Mouse (Mus musculus) midbrain, embryonic 16.5 days (tissue): ENCODE measurements around the gene Samd14. TPM values are rescaled to one million over a fixed set of nuclear protein-coding genes. Genes with fewer than 3 reads are reported as not detected.

Source experiments
- ATAC-seq: fragments of 200-750 bp; cut with Nextera tagmentation; 2 replicates; pipeline ENCODE4 v1.8.0; 2017; ENCODE audit warnings: moderate TSS enrichment
- H3K27ac ChIP-seq: fragments of 300-500 bp; sonication (generic); 2 replicates; pipeline ENCODE4 v1.5.1; 2014; ENCODE audit warnings: mild to moderate bottlenecking, low read length, mixed read lengths
- H3K27me3 ChIP-seq: fragments of 300-500 bp; sonication (generic); 2 replicates; pipeline ENCODE4 v1.6.1; 2014; ENCODE audit warnings: low read depth, low read length, mixed read lengths; ENCODE audit not compliant: control insufficient read depth, insufficient read depth
- H3K36me3 ChIP-seq: fragments of 300-500 bp; sonication (generic); 2 replicates; pipeline ENCODE4 v1.6.1; 2014; ENCODE audit warnings: mild to moderate bottlenecking, low read length, moderate library complexity, mixed read lengths; ENCODE audit not compliant: control insufficient read depth, insufficient read depth
- H3K4me1 ChIP-seq: fragments of 300-500 bp; sonication (generic); 2 replicates; pipeline ENCODE4 v1.6.1; 2014; ENCODE audit warnings: mild to moderate bottlenecking, low read length, mixed read lengths; ENCODE audit not compliant: control insufficient read depth, insufficient read depth
- H3K4me2 ChIP-seq: fragments of 300-500 bp; sonication (generic); 2 replicates; pipeline ENCODE4 v1.6.1; 2014; ENCODE audit warnings: mild to moderate bottlenecking, low read length, mixed read lengths
- H3K4me3 ChIP-seq: fragments of 300-500 bp; sonication (generic); 2 replicates; pipeline ENCODE4 v1.5.1; 2014; ENCODE audit warnings: low read depth, mild to moderate bottlenecking, low read length, moderate library complexity, mixed read lengths
- H3K9ac ChIP-seq: fragments of 300-500 bp; sonication (generic); 2 replicates; pipeline ENCODE4 v1.6.1; 2014; ENCODE audit warnings: low read depth, low read length, mixed read lengths
- H3K9me3 ChIP-seq: fragments of 300-500 bp; sonication (generic); replicated peaks from 2 replicates; pipeline ENCODE4 v1.6.1; 2014; ENCODE audit warnings: mild to moderate bottlenecking, low read length, mixed read lengths; ENCODE audit not compliant: control insufficient read depth, poor library complexity, severe bottlenecking
- WGBS: fragments of 180-500 bp; shearing (Covaris S2); extraction: QIAGEN DNeasy Blood & Tissue Kit; methylation state at CpG from one replicate; pipeline ENCODE4 v1.1.7; 2014; 5-methylcytosine and 5-hydroxymethylcytosine counted together
- polyA plus RNA-seq: library from polyadenylated mRNA; unstranded; fragments of >200 nt; fragmentation: Nextera tagmentation; extraction: Ambion mirVana; gene quantifications from 2 replicates; pipeline ENCODE4 v1.2.1, GENCODE M21; 2015

Gene Samd14
- polyA plus RNA-seq, 1 experiment from 2014 or later, result 171 TPM

- Histone ChIP-seq H3K27me3 (no peaks in the 10 kb centered on the region), H3K27ac (no peak overlapping the region), H3K4me3 (no peak overlapping the region), H3K9me3 (no peaks in the 10 kb centered on the region), H3K4me1 (peaks cover 8% of the 10 kb centered on the region), H3K36me3 (no peaks in the 10 kb centered on the region), H3K9ac (no peak overlapping the region), H3K4me2 (no peak overlapping the region)
- WGBS, result 94% methylated on average over 5 of the region's 5 CpGs
- ATAC-seq, result no peak
These were observed 26.8 kb downstream of the Samd14 start for GRCm38 (mm10) chr11:95036521-95036920.

- Histone ChIP-seq H3K27me3 (no peaks in the 10 kb centered on the region), H3K9me3 (no peaks in the 10 kb centered on the region), H3K9ac (no peak overlapping the region), H3K27ac (no peak overlapping the region), H3K4me1 (peaks cover 14% of the 10 kb centered on the region), H3K4me3 (no peak overlapping the region), H3K4me2 (no peak overlapping the region), H3K36me3 (no peaks in the 10 kb centered on the region)
- 46% methylated on average over 6 of the region's 6 CpGs for WGBS
- ATAC-seq, result no peak
These were observed 27.6 kb downstream of the Samd14 start for GRCm38 (mm10) chr11:95037306-95037705.

- WGBS, result 69% methylated on average over 14 of the region's 14 CpGs
- no peak overlapping the region for H3K4me2 ChIP-seq
- no peak overlapping the region for H3K9ac ChIP-seq
- H3K27me3 ChIP-seq, result no peaks in the 10 kb centered on the region
- H3K9me3 ChIP-seq, result no peaks in the 10 kb centered on the region
- no peak overlapping the region for H3K27ac ChIP-seq
- H3K4me3 ChIP-seq, result no peak overlapping the region
- no peak for ATAC-seq
- peaks cover 14% of the 10 kb centered on the region for H3K4me1 ChIP-seq
- H3K36me3 ChIP-seq, result no peaks in the 10 kb centered on the region
These were observed 28.6 kb downstream of the Samd14 start for GRCm38 (mm10) chr11:95038156-95038817.

- H3K36me3 ChIP-seq, result no peaks in the 10 kb centered on the region; the same call in 1 of the 2 replicates
- ATAC-seq, result no peak
- H3K4me2 ChIP-seq, result no peak overlapping the region
- no peak overlapping the region for H3K27ac ChIP-seq
- WGBS, result 78% methylated on average over 13 of the region's 13 CpGs
- H3K9ac ChIP-seq, result no peak overlapping the region
- no peaks in the 10 kb centered on the region for H3K9me3 ChIP-seq
- H3K4me3 ChIP-seq, result no peak overlapping the region
- H3K4me1 ChIP-seq, result peaks cover 14% of the 10 kb centered on the region
- no peaks in the 10 kb centered on the region for H3K27me3 ChIP-seq
These were observed 29.4 kb downstream of the Samd14 start for GRCm38 (mm10) chr11:95038818-95039655.

- peaks cover 1% of the 10 kb centered on the region; the same call in 1 of the 2 replicates for H3K36me3 ChIP-seq
- 89% methylated on average over 4 of the region's 4 CpGs for WGBS
- H3K4me1 ChIP-seq, result peaks cover 14% of the 10 kb centered on the region
- H3K9ac ChIP-seq, result no peak overlapping the region
- H3K27me3 ChIP-seq, result no peaks in the 10 kb centered on the region
- no peaks in the 10 kb centered on the region for H3K9me3 ChIP-seq
- no peak overlapping the region for H3K4me3 ChIP-seq
- no peak for ATAC-seq
- no peak overlapping the region for H3K27ac ChIP-seq
- H3K4me2 ChIP-seq, result no peak overlapping the region; the same call in 1 of the 2 replicates
These were observed 30.1 kb downstream of the Samd14 start for GRCm38 (mm10) chr11:95039766-95040165.

- no peaks in the 10 kb centered on the region for H3K9me3 ChIP-seq
- H3K4me1 ChIP-seq, result peaks cover 14% of the 10 kb centered on the region
- under 1% methylated on average over 20 of the region's 20 CpGs for WGBS
- H3K4me2 ChIP-seq, result peak overlapping the region; percentile 75
- peaks cover 3% of the 10 kb centered on the region; the same call in 1 of the 2 replicates for H3K36me3 ChIP-seq
- no peaks in the 10 kb centered on the region for H3K27me3 ChIP-seq
- ATAC-seq, result peak; percentile 34
- peak overlapping the region; percentile 71 for H3K4me3 ChIP-seq
- peak overlapping the region; percentile 47 for H3K27ac ChIP-seq
- peak overlapping the region; percentile 67 for H3K9ac ChIP-seq
These were observed 30.9 kb downstream of the Samd14 start for GRCm38 (mm10) chr11:95040491-95041138.

DNA sequence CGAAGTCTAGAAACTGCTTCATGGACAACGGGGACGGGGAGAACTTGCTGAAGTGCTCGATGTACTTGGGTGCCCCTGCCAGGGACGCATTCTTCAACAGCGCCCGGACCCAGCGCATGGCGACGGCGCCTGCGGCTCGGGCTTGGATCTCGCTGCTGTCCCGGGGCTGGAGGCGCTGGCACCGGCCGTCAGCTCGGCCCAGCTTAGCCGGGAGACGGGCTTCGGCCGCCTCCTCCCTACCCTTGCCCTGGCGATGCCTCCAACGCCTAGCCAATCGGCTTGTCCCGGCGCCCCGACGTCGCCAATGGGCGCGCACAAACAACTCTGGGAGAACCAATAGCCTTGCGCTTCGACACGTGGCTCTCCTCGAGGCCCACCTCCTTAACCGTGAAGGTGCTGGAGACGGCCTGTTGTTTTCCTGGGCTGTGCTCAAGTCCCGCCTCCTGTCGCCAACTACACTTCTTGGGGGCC, 31.5 kb downstream of the Samd14 start, which contains the start of gene Pdk2:
Gene Pdk2, minus strand, starts transcription at position 216 of the 471 bp plus-strand sequence.
- WGBS, result 0% methylated on average over 41 of the region's 41 CpGs
- peak; percentile 97 for ATAC-seq

GRCm38 (mm10) chr11:95042096-95042495, 32.4 kb downstream of the Samd14 start:
- Histone ChIP-seq H3K9me3 (no peaks in the 10 kb centered on the region), H3K27me3 (no peaks in the 10 kb centered on the region), H3K4me1 (peaks cover 14% of the 10 kb centered on the region), H3K4me3 (peak overlapping the region; percentile 71), H3K27ac (peak overlapping the region; percentile 20), H3K4me2 (peak overlapping the region; percentile 75), H3K9ac (peak overlapping the region; percentile 31), H3K36me3 (peaks cover 3% of the 10 kb centered on the region; the same call in 1 of the 2 replicates)
- ATAC-seq, result no peak
- under 1% methylated on average over 11 of the region's 11 CpGs for WGBS

More for the DNA sequence above, 31.5 kb downstream of the Samd14 start, which contains the start of gene Pdk2:
- Histone ChIP-seq H3K9ac (peak within 1 kb of the TSS; percentile 67), H3K9me3 (no peaks in the 10 kb centered on the region), H3K27ac (peak within 1 kb of the TSS; percentile 47), H3K27me3 (no peaks in the 10 kb centered on the region), H3K4me3 (peak within 1 kb of the TSS; percentile 71), H3K4me1 (peaks cover 14% of the 10 kb centered on the region), H3K36me3 (peaks cover 3% of the 10 kb centered on the region; the same call in 1 of the 2 replicates), H3K4me2 (peak within 1 kb of the TSS; percentile 75)
